Mouse (Mus musculus) hindbrain, embryonic 13.5 days (tissue): ENCODE measurements at regions not wholly inside any gene's neighbourhood (a gene's known extent, or its start where the extent isn't known, plus 50 kb on each side); places are given as distances from the start of the nearest gene placed in this dataset.

Experiments
- ATAC-seq: fragments of 200-750 bp; cut with Nextera tagmentation; 2 replicates; pipeline ENCODE4 v1.8.0; 2017; ENCODE audit warnings: moderate TSS enrichment; ENCODE audit not compliant: low FRiP score
- H3K27ac ChIP-seq: fragments of 300-500 bp; sonication (generic); 2 replicates; pipeline ENCODE4 v1.5.1; 2015; ENCODE audit warnings: inconsistent platforms, mild to moderate bottlenecking, moderate library complexity
- H3K27me3 ChIP-seq: fragments of 300-500 bp; sonication (generic); 2 replicates; pipeline ENCODE4 v1.6.1; 2015; ENCODE audit warnings: mild to moderate bottlenecking, inconsistent platforms
- H3K36me3 ChIP-seq: fragments of 300-500 bp; sonication (generic); 2 replicates; pipeline ENCODE4 v1.6.1; 2015; ENCODE audit warnings: mild to moderate bottlenecking, inconsistent platforms
- H3K4me1 ChIP-seq: fragments of 300-500 bp; sonication (generic); replicated peaks from 2 replicates; pipeline ENCODE4 v1.6.1; 2015; ENCODE audit warnings: inconsistent platforms
- H3K4me2 ChIP-seq: fragments of 300-500 bp; sonication (generic); 2 replicates; pipeline ENCODE4 v1.6.1; 2015; ENCODE audit warnings: inconsistent platforms, mild to moderate bottlenecking, moderate library complexity
- H3K4me3 ChIP-seq: fragments of 300-500 bp; sonication (generic); 2 replicates; pipeline ENCODE4 v1.5.1; 2015; ENCODE audit warnings: mild to moderate bottlenecking, inconsistent platforms
- H3K9ac ChIP-seq: fragments of 300-500 bp; sonication (generic); 2 replicates; pipeline ENCODE4 v1.6.1; 2015; ENCODE audit warnings: mild to moderate bottlenecking, inconsistent platforms
- H3K9me3 ChIP-seq: fragments of 300-500 bp; sonication (generic); 2 replicates; pipeline ENCODE4 v1.6.1; 2016; ENCODE audit warnings: inconsistent platforms
- WGBS: fragments of 180-500 bp; shearing (Covaris S2); methylation state at CpG from one replicate; pipeline ENCODE4 v1.1.7; 2015; 5-methylcytosine and 5-hydroxymethylcytosine counted together

GRCm38 (mm10) chr19:15398624-15399023, 548.5 kb downstream of the Psat1 start:
- no peak for ATAC-seq
- 84% methylated on average over 3 of the region's 3 CpGs for WGBS

DNA sequence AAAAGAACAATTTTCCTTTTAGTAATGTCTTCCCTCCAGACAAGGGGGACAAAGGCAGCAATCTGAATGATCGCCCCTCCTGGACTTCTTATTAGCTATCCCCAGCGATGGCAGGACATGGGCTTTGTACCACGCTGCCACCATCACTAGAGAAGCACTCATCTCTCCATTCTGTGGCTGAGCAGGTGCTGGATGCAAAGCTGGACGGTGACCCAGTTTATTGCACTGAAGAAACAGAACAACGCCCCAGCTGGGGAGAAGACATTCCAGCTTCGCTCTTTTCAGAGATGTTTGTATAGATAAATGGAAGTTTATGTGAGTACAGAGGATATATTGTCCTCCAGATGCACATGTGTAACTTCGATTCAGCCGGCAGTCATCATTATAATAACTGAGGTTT, 575.5 kb downstream of the Psat1 start:
- H3K4me3 ChIP-seq: no peak overlapping the region
- H3K9ac ChIP-seq: no peak overlapping the region
- no peaks in the 10 kb centered on the region for H3K36me3 ChIP-seq
- no peaks in the 10 kb centered on the region for H3K9me3 ChIP-seq
- H3K4me2 ChIP-seq: no peak overlapping the region
- 74% methylated on average over 8 of the region's 8 CpGs for WGBS
- no peak overlapping the region for H3K27ac ChIP-seq
- no peaks in the 10 kb centered on the region for H3K4me1 ChIP-seq
- H3K27me3 ChIP-seq: no peaks in the 10 kb centered on the region
- ATAC-seq: no peak

More at GRCm38 (mm10) chr19:15398624-15399023, 548.5 kb downstream of the Psat1 start:
- Histone ChIP-seq H3K9ac (no peak overlapping the region), H3K4me3 (no peak overlapping the region), H3K9me3 (no peaks in the 10 kb centered on the region), H3K27ac (no peak overlapping the region), H3K4me1 (no peaks in the 10 kb centered on the region), H3K27me3 (no peaks in the 10 kb centered on the region), H3K36me3 (no peaks in the 10 kb centered on the region), H3K4me2 (no peak overlapping the region)

DNA sequence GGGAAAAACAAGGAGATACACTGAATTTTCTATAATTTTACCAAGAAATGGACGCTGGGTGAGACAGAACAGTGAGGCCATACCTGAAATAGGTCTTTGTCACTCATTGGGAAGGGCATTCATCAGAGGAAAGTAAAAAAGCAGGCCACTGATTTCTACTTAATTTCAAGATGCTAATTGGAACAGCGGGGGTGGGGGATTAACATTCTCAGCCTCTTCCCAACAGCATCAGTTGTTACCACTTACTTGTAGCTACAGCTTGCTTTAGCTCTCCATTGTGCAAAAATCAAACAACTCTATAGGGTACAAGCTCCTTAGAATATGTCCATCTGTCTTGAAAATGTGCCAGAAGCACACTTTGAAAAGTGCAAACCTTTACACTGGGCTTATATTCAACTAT, 580.2 kb downstream of the Psat1 start:
- Histone ChIP-seq H3K36me3 (no peaks in the 10 kb centered on the region), H3K9me3 (no peaks in the 10 kb centered on the region), H3K4me2 (no peak overlapping the region), H3K4me1 (no peaks in the 10 kb centered on the region), H3K4me3 (no peak overlapping the region), H3K27ac (no peak overlapping the region), H3K27me3 (no peaks in the 10 kb centered on the region), H3K9ac (no peak overlapping the region)
- no peak for ATAC-seq
- WGBS: 53% methylated on average over 2 of the region's 2 CpGs

- Histone ChIP-seq H3K4me1 (no peaks in the 10 kb centered on the region), H3K4me2 (no peak overlapping the region), H3K36me3 (no peaks in the 10 kb centered on the region), H3K4me3 (no peak overlapping the region), H3K9me3 (no peaks in the 10 kb centered on the region), H3K27me3 (no peaks in the 10 kb centered on the region), H3K27ac (no peak overlapping the region), H3K9ac (no peak overlapping the region)
- WGBS: 86% methylated on average over 3 of the region's 3 CpGs
- ATAC-seq: no peak
These were observed 590.0 kb downstream of the Psat1 start for GRCm38 (mm10) chr19:15357181-15357580.

- Histone ChIP-seq H3K9me3 (no peaks in the 10 kb centered on the region), H3K4me2 (no peak overlapping the region), H3K27ac (no peak overlapping the region), H3K9ac (no peak overlapping the region), H3K4me3 (no peak overlapping the region), H3K4me1 (no peaks in the 10 kb centered on the region), H3K27me3 (no peaks in the 10 kb centered on the region), H3K36me3 (no peaks in the 10 kb centered on the region)
- WGBS: 93% methylated on average over 3 of the region's 3 CpGs
- no peak for ATAC-seq
These were observed 598.8 kb downstream of the Psat1 start for GRCm38 (mm10) chr19:15348356-15348755.

DNA sequence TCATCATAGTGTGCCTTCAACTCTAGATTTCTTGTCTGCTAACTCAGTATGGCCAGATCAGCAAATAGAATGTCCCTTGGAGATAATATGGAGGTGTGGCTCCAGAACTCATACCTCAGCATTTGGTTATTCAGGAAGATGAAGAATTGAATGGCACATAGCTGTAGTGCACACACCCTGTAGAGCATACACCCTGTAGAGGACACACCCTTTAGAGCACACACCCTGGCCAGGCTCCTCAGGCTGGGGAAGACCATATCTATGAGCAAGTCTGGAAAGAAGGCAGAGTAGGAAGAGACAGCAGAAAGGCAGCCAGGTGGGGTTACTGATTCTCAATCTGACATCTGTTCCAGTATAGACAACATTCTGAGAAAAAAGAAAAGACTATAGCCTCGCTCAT, 604.9 kb downstream of the Psat1 start:
- H3K9ac ChIP-seq: no peak overlapping the region
- no peak overlapping the region for H3K4me2 ChIP-seq
- H3K27ac ChIP-seq: no peak overlapping the region
- ATAC-seq: no peak
- 100% methylated on average over 1 of the region's 1 CpGs for WGBS
- 0 out of 2 replicates have a peak, but pooled peaks cover 6% of the 10 kb centered on the region for H3K27me3 ChIP-seq
- peaks cover 20% of the 10 kb centered on the region for H3K4me1 ChIP-seq
- no peaks in the 10 kb centered on the region for H3K9me3 ChIP-seq
- no peaks in the 10 kb centered on the region for H3K36me3 ChIP-seq
- no peak overlapping the region for H3K4me3 ChIP-seq

GRCm38 (mm10) chr19:15340305-15340983, 606.7 kb downstream of the Psat1 start:
- H3K4me3 ChIP-seq: peak overlapping the region; percentile 25
- 13% methylated on average over 19 of the region's 19 CpGs for WGBS

DNA sequence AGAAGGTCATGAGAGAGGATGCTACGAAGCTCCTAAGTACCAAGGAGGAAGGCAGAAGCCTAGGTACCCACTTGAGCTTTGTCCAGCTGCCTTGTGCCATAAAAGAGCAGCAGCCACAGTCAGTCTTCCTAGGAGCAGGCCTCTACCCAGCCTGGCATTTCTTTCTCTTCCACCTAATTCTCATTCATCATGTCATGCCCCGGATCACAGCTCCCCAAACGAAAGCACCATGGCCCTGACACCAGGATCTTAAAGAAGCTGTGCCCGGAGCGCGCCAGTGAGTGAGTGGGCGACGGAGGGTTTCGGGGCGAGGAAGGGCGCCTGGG, 607.2 kb downstream of the Psat1 start:
- Histone ChIP-seq H3K36me3 (no peaks in the 10 kb centered on the region), H3K9me3 (no peaks in the 10 kb centered on the region), H3K9ac (peak overlapping the region; percentile 44; the same call in 1 of the 2 replicates), H3K4me3 (peak overlapping the region; percentile 25), H3K4me2 (peak overlapping the region; percentile 51), H3K27me3 (0 out of 2 replicates have a peak, but pooled peaks cover 6% of the 10 kb centered on the region), H3K4me1 (peaks cover 20% of the 10 kb centered on the region), H3K27ac (peak overlapping the region; percentile 76)
- peak; percentile 41 for ATAC-seq
- WGBS: 26% methylated on average over 11 of the region's 11 CpGs

More at GRCm38 (mm10) chr19:15340305-15340983, 606.7 kb downstream of the Psat1 start:
- Histone ChIP-seq H3K4me2 (peak overlapping the region; percentile 51), H3K9me3 (no peaks in the 10 kb centered on the region), H3K27ac (peak overlapping the region; percentile 76), H3K27me3 (0 out of 2 replicates have a peak, but pooled peaks cover 6% of the 10 kb centered on the region), H3K9ac (peak overlapping the region; percentile 44; the same call in 1 of the 2 replicates), H3K36me3 (no peaks in the 10 kb centered on the region), H3K4me1 (peaks cover 20% of the 10 kb centered on the region)
- ATAC-seq: peak; percentile 93

- no peak overlapping the region for H3K4me2 ChIP-seq
- no peak overlapping the region for H3K27ac ChIP-seq
- H3K4me1 ChIP-seq: 0 out of 2 replicates have a peak, but pooled peaks cover 2% of the 10 kb centered on the region
- H3K9ac ChIP-seq: no peak overlapping the region
- H3K9me3 ChIP-seq: no peaks in the 10 kb centered on the region
- H3K4me3 ChIP-seq: no peak overlapping the region
- H3K36me3 ChIP-seq: no peaks in the 10 kb centered on the region
- peaks cover 11% of the 10 kb centered on the region for H3K27me3 ChIP-seq
- WGBS: 92% methylated on average over 3 of the region's 3 CpGs
- no peak for ATAC-seq
These were observed 617.0 kb downstream of the Psat1 start for GRCm38 (mm10) chr19:15330155-15330554.

DNA sequence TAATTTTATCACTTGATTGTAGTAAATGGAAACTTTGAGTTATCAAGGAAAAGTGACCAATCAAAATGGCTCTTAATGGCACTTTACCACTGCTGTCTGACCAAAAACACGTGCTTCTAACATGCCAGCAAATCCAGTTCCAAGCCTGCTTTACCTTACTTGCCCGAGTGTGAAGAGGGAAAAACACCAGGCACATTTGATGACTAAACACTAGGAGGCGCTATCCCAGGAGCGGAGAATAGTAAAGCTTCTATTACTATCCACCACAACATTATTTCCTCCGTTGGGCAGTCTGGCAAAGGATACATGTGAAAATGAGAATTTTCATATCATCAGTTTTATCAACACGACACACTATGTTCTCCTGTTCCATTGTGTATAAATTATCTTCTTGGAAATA, 647.7 kb downstream of the Psat1 start:
- Histone ChIP-seq H3K4me3 (no peak overlapping the region), H3K27ac (no peak overlapping the region), H3K4me2 (no peak overlapping the region), H3K9me3 (no peaks in the 10 kb centered on the region), H3K9ac (no peak overlapping the region), H3K36me3 (no peaks in the 10 kb centered on the region), H3K4me1 (no peaks in the 10 kb centered on the region), H3K27me3 (no peaks in the 10 kb centered on the region)
- 35% methylated on average over 6 of the region's 6 CpGs for WGBS
- ATAC-seq: no peak

DNA sequence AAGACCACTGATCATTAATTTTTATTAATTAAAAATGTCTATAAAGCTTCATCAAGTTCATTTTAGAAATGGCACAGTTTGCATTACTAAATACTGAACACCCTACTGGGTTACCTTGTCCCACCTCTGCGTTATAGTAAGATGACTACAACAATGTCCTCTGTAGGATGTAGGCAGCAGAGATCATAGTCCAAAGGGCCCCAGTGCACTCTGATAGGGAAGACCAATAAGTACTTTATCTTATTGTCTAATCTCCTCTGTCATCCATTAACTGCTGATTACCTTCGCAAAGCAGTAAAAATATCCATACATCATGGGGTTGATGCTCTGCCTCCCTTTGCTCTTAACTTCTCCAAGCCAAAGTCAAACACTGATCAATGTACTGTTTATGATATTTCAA, 662.1 kb downstream of the Psat1 start:
- H3K27me3 ChIP-seq: no peaks in the 10 kb centered on the region
- H3K9ac ChIP-seq: no peak overlapping the region
- no peak overlapping the region for H3K27ac ChIP-seq
- no peak for ATAC-seq
- no peak overlapping the region for H3K4me2 ChIP-seq
- no peaks in the 10 kb centered on the region for H3K36me3 ChIP-seq
- no peak overlapping the region for H3K4me3 ChIP-seq
- no peaks in the 10 kb centered on the region for H3K9me3 ChIP-seq
- no peaks in the 10 kb centered on the region for H3K4me1 ChIP-seq
- WGBS: 87% methylated on average over 2 of the region's 2 CpGs

DNA sequence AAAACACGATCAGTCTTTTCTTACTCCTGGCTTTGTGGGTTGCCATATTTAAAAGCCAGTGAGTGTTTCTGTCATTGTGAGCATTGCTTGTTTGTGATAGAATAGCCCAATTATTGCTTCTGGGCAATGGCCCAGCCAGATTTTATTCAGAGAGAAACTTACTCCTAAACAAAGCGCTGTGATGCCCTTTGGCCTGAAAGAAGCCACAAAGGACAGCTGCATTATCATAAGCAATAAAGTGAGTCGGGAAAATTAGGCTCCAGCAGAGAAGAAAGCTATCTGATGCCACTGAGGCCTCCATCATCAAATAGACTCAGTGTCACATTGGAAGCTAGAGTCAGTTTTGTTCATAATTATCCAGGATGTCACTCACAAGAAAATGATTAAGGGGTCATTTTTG, 644.9 kb upstream of the Tle4 start:
- H3K9ac ChIP-seq: no peak overlapping the region
- 0 out of 2 replicates have a peak, but pooled peaks cover 3% of the 10 kb centered on the region for H3K4me1 ChIP-seq
- WGBS: 21% methylated on average over 3 of the region's 3 CpGs
- no peak overlapping the region for H3K4me2 ChIP-seq
- H3K27me3 ChIP-seq: no peaks in the 10 kb centered on the region
- H3K4me3 ChIP-seq: no peak overlapping the region
- no peaks in the 10 kb centered on the region for H3K9me3 ChIP-seq
- no peak overlapping the region for H3K27ac ChIP-seq
- H3K36me3 ChIP-seq: no peaks in the 10 kb centered on the region
- no peak for ATAC-seq
